Mouse (Mus musculus): ENCODE results near the gene Cstl1. TPM values are rescaled to one million over a fixed set of nuclear protein-coding genes. Genes with fewer than 3 reads are reported as not detected.

Cstl1 gene
- polyA plus RNA-seq (2015; fragmentation: Nextera tagmentation; extraction: Ambion mirVana) = not detected in 2 replicates

GRCm38 (mm10) chr2:148750058-148750457, at the start of gene Cstl1:
Cstl1 (plus strand) TSS chr2:148750358.

GRCm38 (mm10) chr2:148732327-148733000, 17.7 kb upstream of the Cstl1 start, which contains the start of gene Napb:
Napb (minus strand) TSS chr2:148732467.

GRCm38 (mm10) chr2:148771397-148771796, 21.2 kb downstream of the Cstl1 start, which contains the start of gene Cst11:
Cst11 (minus strand) TSS chr2:148771497.

GRCm38 (mm10) chr2:148781709-148782108, 31.6 kb downstream of the Cstl1 start, which contains the start of gene 8030411F24Rik:
8030411F24Rik (plus strand) TSS chr2:148782009.

GRCm38 (mm10) chr2:148789142-148789541, 39.0 kb downstream of the Cstl1 start, which contains the start of gene Cst12:
Cst12 (plus strand) TSS chr2:148789361.

GRCm38 (mm10) chr2:148798485-148798884, 48.3 kb downstream of the Cstl1 start, which contains the start of gene Cst8:
Cst8 (plus strand) TSS chr2:148798785.

Other genes with a start within 250 kb of the Cstl1 start
- 35.7 and 37.2 TPM in 2 replicates for gene Nxt1, start 77.8 kb upstream of the Cstl1 start, polyA plus RNA-seq (2015; fragmentation: Nextera tagmentation; extraction: Ambion mirVana)
- 14.7 and 21.6 TPM in 2 replicates for gene Gzf1, start 69.3 kb upstream of the Cstl1 start, polyA plus RNA-seq (2015; fragmentation: Nextera tagmentation; extraction: Ambion mirVana)
- gene Napb, start 17.9 kb upstream of the Cstl1 start, polyA plus RNA-seq (2015; fragmentation: Nextera tagmentation; extraction: Ambion mirVana) = 97.4 and 109 TPM in 2 replicates
- gene Cst11, start 21.1 kb downstream of the Cstl1 start, polyA plus RNA-seq (2015; fragmentation: Nextera tagmentation; extraction: Ambion mirVana) = not detected in 2 replicates
- gene 8030411F24Rik, start 31.7 kb downstream of the Cstl1 start, polyA plus RNA-seq (2015; fragmentation: Nextera tagmentation; extraction: Ambion mirVana) = not detected in 2 replicates
- gene Cst12, start 39.0 kb downstream of the Cstl1 start, polyA plus RNA-seq (2015; fragmentation: Nextera tagmentation; extraction: Ambion mirVana) = not detected in 2 replicates
- gene Cst8, start 48.4 kb downstream of the Cstl1 start, polyA plus RNA-seq (2015; fragmentation: Nextera tagmentation; extraction: Ambion mirVana) = not detected in 2 replicates
- gene Cst13, start 69.7 kb downstream of the Cstl1 start, polyA plus RNA-seq (2015; fragmentation: Nextera tagmentation; extraction: Ambion mirVana) = not detected in 2 replicates
- gene Cst9, start 84.8 kb downstream of the Cstl1 start, polyA plus RNA-seq (2015; fragmentation: Nextera tagmentation; extraction: Ambion mirVana) = not detected in 2 replicates
- gene 9230104L09Rik, start 114.7 kb downstream of the Cstl1 start, polyA plus RNA-seq (2015; fragmentation: Nextera tagmentation; extraction: Ambion mirVana) = not detected in 2 replicates
- gene Cst3, start 125.3 kb downstream of the Cstl1 start, polyA plus RNA-seq (2015; fragmentation: Nextera tagmentation; extraction: Ambion mirVana) = 1,629 and 2,063 TPM in 2 replicates

All from neural tube, postnatal 0 days (tissue).